Mouse (Mus musculus) lung, adult 2 months (tissue): Measurements from ENCODE around the gene Krt83.

Experiments used
- CTCF ChIP-seq: fragments of 200-500 bp; IDR thresholded peaks from 2 replicates; pipeline ENCODE4 v1.5.1; 2011; ENCODE audit warnings: mild to moderate bottlenecking, low read length, control low read depth; ENCODE audit not compliant: insufficient read depth
- POLR2A ChIP-seq: fragments of 200-500 bp; IDR thresholded peaks from 2 replicates; pipeline ENCODE4 v1.6.1; 2011; ENCODE audit warnings: low read depth, mild to moderate bottlenecking, control low read depth, low read length, borderline replicate concordance; ENCODE audit errors: extremely low read depth

DNA sequence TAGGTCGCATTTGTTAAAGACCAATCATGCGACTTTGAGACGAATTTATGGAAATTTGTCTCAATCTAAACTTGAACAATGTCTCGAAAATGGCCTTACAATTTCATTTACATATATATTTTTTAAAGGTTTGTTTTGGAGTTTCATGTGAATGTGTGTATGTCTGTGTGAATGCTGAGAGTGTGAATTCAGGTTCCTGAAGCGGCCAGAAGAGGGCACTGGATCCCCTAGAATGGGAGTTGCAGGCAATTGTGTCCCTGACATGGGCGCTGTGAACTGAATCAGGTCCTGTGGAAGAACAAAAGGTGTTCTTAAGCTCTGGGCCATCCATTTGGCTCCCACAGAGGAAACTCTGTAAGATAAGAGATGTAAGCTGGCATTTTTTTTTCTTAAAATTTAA is 35.4 kb downstream of the Krt83 start:
- TF ChIP-seq CTCF (no peak), POLR2A (no peak)
